9 mouse cellular contexts compared by ENCODE assay signal in the genomic region with DNA sequence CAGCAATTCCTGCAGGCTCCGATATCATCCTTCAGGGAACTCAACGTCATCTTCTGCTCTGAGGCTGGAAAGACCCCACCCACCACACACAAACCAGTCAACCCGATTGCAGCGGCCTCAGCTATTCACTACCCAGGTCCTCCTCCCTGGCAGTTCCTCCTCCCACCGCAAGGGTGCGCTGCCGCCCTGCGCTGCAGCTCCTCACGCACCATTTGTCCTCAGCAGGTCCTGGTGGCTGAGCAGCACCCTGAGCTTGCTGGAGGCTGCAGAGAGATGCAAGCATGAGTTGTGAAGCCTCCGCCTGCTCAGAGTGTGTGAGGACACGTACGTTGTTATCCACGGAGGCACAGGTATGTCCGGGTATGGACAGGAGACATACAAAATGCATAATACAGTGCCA. TPM values are rescaled to one million over a fixed set of nuclear protein-coding genes. Genes with fewer than 3 reads are reported as not detected.
DNase-seq lines count a peak whose midpoint lies in the region; ATAC-seq and TF ChIP-seq lines count a peak whose summit lies in the region.
"Had no signal": no experiment of that assay in that cellular context is flagged by ENCODE, and none has a peak within 500 bp of the region (broad histone marks: within the 10 kb centered on the region; RNA-seq: fewer than 3 reads in every experiment).

No protein-coding gene starts in this region.

- no peak overlapping the region for H3K27ac ChIP-seq in embryonic facial prominence, embryonic 14.5 days (replicated peaks; ENCODE audit: low read depth, low read length)
- no peak overlapping the region for H3K27ac ChIP-seq in heart, embryonic 11.5 days (ENCODE audit: low read depth, low read length)
- no peak overlapping the region for H3K27ac ChIP-seq in lung, embryonic 14.5 days (ENCODE audit: low read depth)

- no peaks in the 10 kb centered on the region; the same call in 1 of the 2 replicates for H3K27me3 ChIP-seq in E14TG2a.4 (ENCODE audit: insufficient read depth, low read length)
- H3K27me3 ChIP-seq in embryonic facial prominence, embryonic 14.5 days (replicated peaks; ENCODE audit: control insufficient read depth, insufficient read depth, low read length): no peaks in the 10 kb centered on the region
- H3K27me3 ChIP-seq in heart, embryonic 11.5 days (ENCODE audit: control insufficient read depth, insufficient read depth, low read length): no peaks in the 10 kb centered on the region
- no peaks in the 10 kb centered on the region for H3K27me3 ChIP-seq in lung, embryonic 14.5 days (ENCODE audit: insufficient read depth, low read length)

- H3K4me3 ChIP-seq in E14TG2a.4 (replicated peaks; ENCODE audit: low read length): no peak overlapping the region
- H3K4me3 ChIP-seq in embryonic facial prominence, embryonic 14.5 days (ENCODE audit: low read depth, low read length): no peak overlapping the region
- no peak overlapping the region for H3K4me3 ChIP-seq in heart, embryonic 11.5 days (ENCODE audit: low read depth, low read length)
- H3K4me3 ChIP-seq in lung, embryonic 14.5 days (ENCODE audit: low read depth, low read length): no peak overlapping the region

- H3K9ac ChIP-seq in embryonic facial prominence, embryonic 14.5 days (ENCODE audit: low read depth, low read length): no peak overlapping the region
- H3K9ac ChIP-seq in heart, embryonic 11.5 days (ENCODE audit: low read depth, low read length): no peak overlapping the region
- no peak overlapping the region for H3K9ac ChIP-seq in lung, embryonic 14.5 days

- H3K4me2 ChIP-seq in embryonic facial prominence, embryonic 14.5 days (ENCODE audit: low read depth, low read length): no peak overlapping the region
- H3K4me2 ChIP-seq in heart, embryonic 11.5 days: no peak overlapping the region
- H3K4me2 ChIP-seq in lung, embryonic 14.5 days: no peak overlapping the region

- H3K9me3 ChIP-seq in E14TG2a.4 (ENCODE audit: low read length): no peaks in the 10 kb centered on the region
- no peaks in the 10 kb centered on the region for H3K9me3 ChIP-seq in embryonic facial prominence, embryonic 14.5 days (ENCODE audit: control insufficient read depth, low read length)
- no peaks in the 10 kb centered on the region for H3K9me3 ChIP-seq in heart, embryonic 11.5 days (replicated peaks; ENCODE audit: control insufficient read depth, low read length)
- H3K9me3 ChIP-seq in lung, embryonic 14.5 days (ENCODE audit: low read depth, low read length): no peaks in the 10 kb centered on the region

- DNase-seq in adrenal gland, postnatal 4 days (ENCODE audit: low spot score in 2 of 2): peak; percentile 42 to 56
- peak; percentile 27 for DNase-seq in embryonic facial prominence, embryonic 14.5 days (ENCODE audit: low spot score)
- DNase-seq in kidney, postnatal 4 days: peak; percentile 80 to 83
- DNase-seq in lung, embryonic 14.5 days: peak; percentile 79
- peak; percentile 75 for DNase-seq in retina, embryonic 14.5 days (ENCODE audit: low spot score)
- peak; percentile 70 to 74 for DNase-seq in thymus, postnatal 36 days

- H3K4me1 ChIP-seq in E14TG2a.4 (replicated peaks; ENCODE audit: low read depth, low read length): no peaks in the 10 kb centered on the region; the same call in 1 of the 2 replicates
- H3K4me1 ChIP-seq in embryonic facial prominence, embryonic 14.5 days (ENCODE audit: control insufficient read depth, insufficient read depth, low read length): no peaks in the 10 kb centered on the region
- H3K4me1 ChIP-seq in heart, embryonic 11.5 days (ENCODE audit: control insufficient read depth, insufficient read depth, low read length): no peaks in the 10 kb centered on the region
- no peaks in the 10 kb centered on the region for H3K4me1 ChIP-seq in lung, embryonic 14.5 days (ENCODE audit: insufficient read depth)

- 13% methylated on average over 14 of the region's 14 CpGs for WGBS in embryonic facial prominence, embryonic 14.5 days
- WGBS in heart, embryonic 11.5 days (ENCODE audit: insufficient replicate concordance): 14% methylated on average over 14 of the region's 14 CpGs
- WGBS in lung, embryonic 14.5 days: 13% methylated on average over 14 of the region's 14 CpGs

- no peaks in the 10 kb centered on the region for H3K36me3 ChIP-seq in E14TG2a.4 (ENCODE audit: insufficient read depth, low read length)
- H3K36me3 ChIP-seq in embryonic facial prominence, embryonic 14.5 days (ENCODE audit: control insufficient read depth, insufficient read depth, low read length): no peaks in the 10 kb centered on the region
- H3K36me3 ChIP-seq in heart, embryonic 11.5 days (ENCODE audit: control insufficient read depth, insufficient read depth, low read length): no peaks in the 10 kb centered on the region
- H3K36me3 ChIP-seq in lung, embryonic 14.5 days (ENCODE audit: insufficient read depth): no peaks in the 10 kb centered on the region

- no peak for ATAC-seq in embryonic facial prominence, embryonic 14.5 days (ENCODE audit: low read depth)
- ATAC-seq in heart, embryonic 11.5 days (replicated peaks; ENCODE audit: insufficient number of reproducible peaks, low FRiP score, low TSS enrichment): peak; percentile 53
- ATAC-seq in lung, embryonic 14.5 days (ENCODE audit: insufficient read depth): peak; percentile 73

- peak; percentile 99 for TF ChIP-seq CTCF in E14TG2a.4 (conservative IDR thresholded peaks at IDR 0.05; ENCODE audit: low read length)
- peak; percentile 97 for TF ChIP-seq CTCF in lung, embryonic 14.5 days (IDR thresholded peaks at IDR 0.05; ENCODE audit: low read depth)

RNA-seq across cellular contexts. Expression of a gene that starts 1.9 kb away (rescaled TPM):
- 1 to 10 TPM in 1 of 2 experiments, not detected in 1; 4.1 TPM for total RNA-seq in adrenal gland, postnatal 4 days (2021)
- polyA plus RNA-seq in embryonic facial prominence, embryonic 14.5 days (2014; fragmentation: Nextera tagmentation; extraction: Ambion mirVana): not detected in 2 replicates
- 4.1 and 4.6 TPM in 2 replicates for polyA plus RNA-seq in heart, embryonic 11.5 days (2014; fragmentation: Nextera tagmentation; extraction: Ambion mirVana)
- polyA plus RNA-seq in lung, embryonic 14.5 days (2014; fragmentation: Nextera tagmentation; extraction: Ambion mirVana): 0.66 TPM in 1 of 2 replicates, not detected in the other
- polyA plus RNA-seq: large intestine, adult 2 months had no signal

RNA-seq across cellular contexts. Expression of a gene that starts 24.6 kb away (rescaled TPM):
- total RNA-seq in adrenal gland, postnatal 4 days (2021): under 1 TPM in 1 of 2 experiments, not detected in 1; 0.14 TPM
- 0.07 and 0.14 TPM in 2 replicates for polyA plus RNA-seq in embryonic facial prominence, embryonic 14.5 days (2014; fragmentation: Nextera tagmentation; extraction: Ambion mirVana)
- 0.13 and 0.14 TPM in 2 replicates for polyA plus RNA-seq in heart, embryonic 11.5 days (2014; fragmentation: Nextera tagmentation; extraction: Ambion mirVana)
- polyA plus RNA-seq in lung, embryonic 14.5 days (2014; fragmentation: Nextera tagmentation; extraction: Ambion mirVana): 0.18 and 0.32 TPM in 2 replicates

RNA-seq across cellular contexts. Expression of a gene that starts 30.2 kb away (rescaled TPM):
- total RNA-seq in adrenal gland, postnatal 4 days (2021): not detected
- polyA plus RNA-seq in embryonic facial prominence, embryonic 14.5 days (2014; fragmentation: Nextera tagmentation; extraction: Ambion mirVana): 0.50 and 1.1 TPM in 2 replicates
- not detected in 2 replicates for polyA plus RNA-seq in heart, embryonic 11.5 days (2014; fragmentation: Nextera tagmentation; extraction: Ambion mirVana)
- 0.38 TPM in 2 replicates for polyA plus RNA-seq in lung, embryonic 14.5 days (2014; fragmentation: Nextera tagmentation; extraction: Ambion mirVana)

RNA-seq across cellular contexts. Expression of a gene that starts 42.5 kb away (rescaled TPM):
- total RNA-seq in adrenal gland, postnatal 4 days (2021): 10 to 100 TPM; 21.7 to 23.8 TPM
- 29.0 and 29.5 TPM in 2 replicates for polyA plus RNA-seq in embryonic facial prominence, embryonic 14.5 days (2014; fragmentation: Nextera tagmentation; extraction: Ambion mirVana)
- 26.3 and 33.2 TPM in 2 replicates for polyA plus RNA-seq in heart, embryonic 11.5 days (2014; fragmentation: Nextera tagmentation; extraction: Ambion mirVana)
- polyA plus RNA-seq in lung, embryonic 14.5 days (2014; fragmentation: Nextera tagmentation; extraction: Ambion mirVana): 29.7 and 31.0 TPM in 2 replicates

RNA-seq across cellular contexts. Expression of a gene that starts 46.4 kb away (rescaled TPM):
- total RNA-seq in adrenal gland, postnatal 4 days (2021): 10 to 100 TPM; 14.8 to 14.9 TPM
- 12.6 and 14.8 TPM in 2 replicates for polyA plus RNA-seq in embryonic facial prominence, embryonic 14.5 days (2014; fragmentation: Nextera tagmentation; extraction: Ambion mirVana)
- polyA plus RNA-seq in heart, embryonic 11.5 days (2014; fragmentation: Nextera tagmentation; extraction: Ambion mirVana): 9.4 and 12.2 TPM in 2 replicates
- 11.1 and 11.9 TPM in 2 replicates for polyA plus RNA-seq in lung, embryonic 14.5 days (2014; fragmentation: Nextera tagmentation; extraction: Ambion mirVana)

Comparison
In these comparisons a context has a peak if more than half of its experiments do, and no peak if none do; other contexts are left out.
1. DNase-seq: peak in every context shown above with its lines; median percentile 82 in kidney, postnatal 4 days; 79 in lung, embryonic 14.5 days; 75 in retina, embryonic 14.5 days; 72 in thymus, postnatal 36 days; 49 in adrenal gland, postnatal 4 days; 27 in embryonic facial prominence, embryonic 14.5 days.